Mouse (Mus musculus): ENCODE data around the gene Tmem88.

- no peak for TF ChIP-seq HCFC1 (IDR thresholded peaks at IDR 0.05; ENCODE audit: borderline replicate concordance, insufficient read depth, low read length)
- no peak for TF ChIP-seq MAFK (IDR thresholded peaks at IDR 0.05; ENCODE audit: insufficient read depth, low read depth, low read length)
- no peak for TF ChIP-seq CHD2 (IDR thresholded peaks at IDR 0.05; ENCODE audit: low read depth, low read length)
- peak; percentile 67; the same call in 1 of the 2 replicates for TF ChIP-seq ZNF384 (IDR thresholded peaks at IDR 0.05; ENCODE audit: low read depth, low read length)
- no peak for TF ChIP-seq ZC3H11A (IDR thresholded peaks at IDR 0.05; ENCODE audit: borderline replicate concordance, low read depth, low read length)
Observed at GRCm38 (mm10) chr11:69388680-69389079, 9.4 kb downstream of the Tmem88 start.
